Mouse (Mus musculus) left cerebral cortex, postnatal 14 days (tissue): ENCODE measurements around the gene Rac3. TPM values are rescaled to one million over a fixed set of nuclear protein-coding genes. Genes with fewer than 3 reads are reported as not detected.
"Not testable (repeated sequence)": the region's sequence is repeated elsewhere in the genome, so short reads cannot be mapped to it uniquely, and the experiment has no call there.

Source experiments
- DNase-seq, 2 experiments: peaks; one replicate each; pipeline ENCODE4 v3.0.0; 2021 to 2022; ENCODE audit warnings: low spot score in 2 of 2, mixed read lengths in 1 of 2
- intact Hi-C: fragments of 180-260 bp; cut with DNase I; formaldehyde crosslinking; loops from one replicate; pipeline ENCODE4 v1.15.1; 2025
- total RNA-seq, 2 experiments: library from RNA; stranded (reverse); gene quantifications; 2 replicates each; pipeline ENCODE4 v1.2.3; 2021

Rac3 gene
- total RNA-seq, 2 experiments from 2014 or later = 92.2 to 99.5 TPM

DNA sequence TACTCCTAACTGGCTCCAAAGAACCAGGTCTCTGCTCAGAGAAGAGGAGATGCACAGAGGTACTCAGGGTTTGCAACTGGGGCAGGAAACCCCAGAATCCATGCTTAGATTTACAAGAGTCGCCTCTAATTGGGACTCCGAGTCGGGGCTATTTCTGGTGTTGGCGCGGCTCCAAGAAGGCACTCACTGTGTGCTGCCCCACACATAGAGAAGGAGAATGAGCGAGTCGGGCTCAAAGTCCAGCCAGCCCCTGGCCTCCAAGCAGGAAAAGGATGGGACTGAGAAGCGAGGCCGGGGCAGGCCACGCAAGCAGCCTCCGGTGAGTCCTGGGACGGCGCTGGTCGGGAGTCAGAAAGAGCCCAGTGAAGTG is 41.4 kb downstream of the Rac3 start, which contains the start of gene Hmga1b:
TSS of gene Hmga1b (plus strand) at position 123 of the 370 bp plus-strand sequence.
- DNase-seq, intact Hi-C loops: not testable (repeated sequence)

DNA sequence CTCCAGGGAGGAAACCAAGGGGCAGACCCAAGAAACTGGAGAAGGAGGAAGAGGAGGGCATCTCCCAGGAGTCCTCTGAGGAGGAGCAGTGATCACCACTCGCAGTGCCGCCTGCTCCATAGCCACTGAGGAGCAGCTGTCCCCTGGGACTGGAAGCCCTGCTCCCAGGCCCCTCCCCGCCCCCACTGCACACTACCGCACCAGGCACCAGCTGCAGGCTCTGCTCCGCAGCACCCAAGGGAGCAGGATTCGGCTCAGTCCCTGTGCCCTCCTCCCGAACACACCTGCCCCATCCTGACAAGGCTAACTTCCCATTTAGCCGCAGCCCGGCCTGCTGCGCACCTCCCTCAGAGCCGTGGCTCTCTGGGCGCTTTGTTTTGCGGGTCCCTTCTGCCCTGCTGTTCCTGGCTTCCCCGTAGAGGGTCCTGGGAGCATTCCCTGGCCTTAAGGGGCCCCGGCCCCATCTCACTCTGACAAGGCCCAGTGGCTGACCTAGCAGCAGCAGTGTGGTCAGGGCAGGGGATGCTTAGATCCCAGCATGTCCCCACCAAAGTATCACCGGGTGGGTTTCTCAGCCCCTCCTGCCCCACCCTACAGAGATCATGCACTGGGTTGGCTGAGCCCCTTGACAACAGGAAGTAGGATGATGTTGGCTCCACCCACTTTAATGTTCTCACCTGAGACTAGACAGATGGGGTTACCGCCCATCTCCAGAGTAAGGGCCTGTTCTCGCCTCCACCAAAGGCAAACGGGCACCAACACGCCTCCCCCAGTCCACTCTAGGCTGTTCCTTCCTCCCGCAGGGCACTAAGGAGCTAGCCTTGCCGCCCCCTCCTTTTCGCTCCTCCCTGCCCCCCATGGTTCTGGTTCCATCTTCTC is 42.1 kb downstream of the Rac3 start:
- intact Hi-C loops, DNase-seq: not testable (repeated sequence)

DNA sequence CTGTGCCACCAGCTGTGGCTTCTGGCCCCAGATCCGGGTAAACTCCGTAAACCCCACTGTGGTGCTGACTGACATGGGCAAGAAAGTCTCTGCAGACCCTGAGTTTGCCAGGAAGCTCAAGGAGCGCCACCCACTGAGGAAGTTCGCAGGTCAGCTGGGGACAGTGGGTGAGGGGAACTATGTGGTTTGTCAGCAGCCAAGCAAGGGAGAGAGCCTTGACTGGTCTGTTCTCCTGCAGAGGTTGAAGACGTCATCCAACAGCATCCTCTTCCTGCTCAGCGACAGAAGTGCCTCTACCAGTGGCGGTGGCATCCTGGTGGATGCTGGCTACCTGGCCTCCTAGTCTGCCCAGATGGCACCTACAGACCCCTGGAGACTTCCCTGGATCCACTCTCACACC is 45.8 kb downstream of the Rac3 start:
- intact Hi-C loops = not testable (repeated sequence)

GRCm38 (mm10) chr11:120768206-120768605 is 46.9 kb downstream of the Rac3 start:
- intact Hi-C loops = no loop called here
- no peak for DNase-seq

More for the DNA sequence above, 45.8 kb downstream of the Rac3 start:
- not testable (repeated sequence) for DNase-seq

DNA sequence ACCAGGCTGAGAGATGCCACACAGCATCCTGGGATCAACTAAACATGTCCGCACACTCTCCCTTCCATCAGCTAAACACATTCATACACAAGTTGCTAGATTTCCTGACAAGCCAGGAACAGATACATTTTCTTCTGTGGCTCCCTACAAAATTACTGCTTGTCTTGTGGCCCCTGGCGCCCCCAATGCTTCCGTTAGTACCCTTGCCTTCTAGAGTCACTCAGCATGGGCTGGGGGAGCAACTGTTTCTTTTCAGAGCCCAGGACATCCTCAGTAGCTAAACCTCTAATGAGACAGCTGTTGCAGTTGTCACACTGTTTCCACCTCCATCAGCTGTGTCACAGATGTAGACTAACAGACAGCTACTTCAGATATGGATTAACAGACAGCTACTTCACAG is 51.5 kb downstream of the Rac3 start:
- intact Hi-C loops = loop anchor here (10.0 kb wide), 2 partner anchors 118 to 258 kb away; no protein-coding TSS in a partner anchor
- no peak for DNase-seq

Other genes with a start within 250 kb of the Rac3 start
- gene Mrpl12, start 236.9 kb upstream of the Rac3 start, total RNA-seq = 10 to 100 TPM; 74.6 to 78.2 TPM
- 10 to 100 TPM; 19.2 to 22.3 TPM for gene Slc25a10, start 229.6 kb upstream of the Rac3 start, total RNA-seq
- gene Gcgr, start 190.8 kb upstream of the Rac3 start, total RNA-seq = under 1 TPM; 0.17 to 0.18 TPM
- 100 to 1,000 TPM in 1 of 2 experiments, 10 to 100 TPM in 1; 95.9 to 101 TPM for gene Mcrip1, start 171.7 kb upstream of the Rac3 start, total RNA-seq
- gene Ppp1r27, start 170.3 kb upstream of the Rac3 start, total RNA-seq = not detected
- gene P4hb, start 148.2 kb upstream of the Rac3 start, total RNA-seq = 100 to 1,000 TPM; 125 to 127 TPM
- gene Arhgdia, start 139.8 kb upstream of the Rac3 start, total RNA-seq = 100 to 1,000 TPM; 397 to 401 TPM
- gene Alyref, start 123.1 kb upstream of the Rac3 start, total RNA-seq = 10 to 100 TPM; 65.4 to 72.9 TPM
- 100 to 1,000 TPM in 1 of 2 experiments, 10 to 100 TPM in 1; 99.6 to 100 TPM for gene Anapc11, start 123.0 kb upstream of the Rac3 start, total RNA-seq
- 1 to 10 TPM in 1 of 2 experiments, under 1 TPM in 1; 0.97 to 1.0 TPM for gene Npb, start 113.0 kb upstream of the Rac3 start, total RNA-seq
- 100 to 1,000 TPM; 131 to 134 TPM for gene Pcyt2, start 103.5 kb upstream of the Rac3 start, total RNA-seq
- 10 to 100 TPM; 34.7 to 42.4 TPM for gene Sirt7, start 96.2 kb upstream of the Rac3 start, total RNA-seq
- 10 to 100 TPM; 84.3 to 94.3 TPM for gene Mafg, start 87.9 kb upstream of the Rac3 start, total RNA-seq
- gene Pycr1, start 77.7 kb upstream of the Rac3 start, total RNA-seq = 1 to 10 TPM; 3.8 to 4.0 TPM
- 1 to 10 TPM; 5.9 to 6.0 TPM for gene Myadml2, start 73.3 kb upstream of the Rac3 start, total RNA-seq
- 1 to 10 TPM; 5.7 to 8.9 TPM for gene Notum, start 60.3 kb upstream of the Rac3 start, total RNA-seq
- 10 to 100 TPM; 50.0 to 59.5 TPM for gene Aspscr1, start 48.5 kb upstream of the Rac3 start, total RNA-seq
- gene Cenpx, start 7.7 kb upstream of the Rac3 start, total RNA-seq = 10 to 100 TPM; 26.8 to 30.2 TPM
- gene Lrrc45, start 7.5 kb upstream of the Rac3 start, total RNA-seq = 10 to 100 TPM; 57.2 to 60.1 TPM
- gene Dcxr, start 5.8 kb downstream of the Rac3 start, total RNA-seq = 1 to 10 TPM; 5.7 to 7.8 TPM
- 1 to 10 TPM; 1.5 to 3.0 TPM for gene Cbr2, start 10.6 kb downstream of the Rac3 start, total RNA-seq
- 10 to 100 TPM; 25.9 to 30.1 TPM for gene Hmga1b, start 41.3 kb downstream of the Rac3 start, total RNA-seq
- 10 to 100 TPM; 75.3 to 79.6 TPM for gene Rfng, start 62.7 kb downstream of the Rac3 start, total RNA-seq
- 100 to 1,000 TPM; 141 to 144 TPM for gene Gps1, start 62.8 kb downstream of the Rac3 start, total RNA-seq
- gene Dus1l, start 74.9 kb downstream of the Rac3 start, total RNA-seq = 10 to 100 TPM; 44.2 to 49.0 TPM
- gene Fasn, start 103.1 kb downstream of the Rac3 start, total RNA-seq = 100 to 1,000 TPM; 207 to 211 TPM
- gene Ccdc57, start 211.4 kb downstream of the Rac3 start, total RNA-seq = 1 to 10 TPM; 6.2 to 7.0 TPM
- 1 to 10 TPM; 3.2 to 4.2 TPM for gene Slc16a3, start 227.0 kb downstream of the Rac3 start, total RNA-seq